Mouse (Mus musculus) kidney, postnatal 10 days (tissue): ENCODE data around the gene Ush2a.

Experiments
- DNase-seq: peaks from one replicate; pipeline ENCODE4 v3.0.0; 2021; ENCODE audit warnings: mixed read lengths

The Ush2a gene

DNA sequence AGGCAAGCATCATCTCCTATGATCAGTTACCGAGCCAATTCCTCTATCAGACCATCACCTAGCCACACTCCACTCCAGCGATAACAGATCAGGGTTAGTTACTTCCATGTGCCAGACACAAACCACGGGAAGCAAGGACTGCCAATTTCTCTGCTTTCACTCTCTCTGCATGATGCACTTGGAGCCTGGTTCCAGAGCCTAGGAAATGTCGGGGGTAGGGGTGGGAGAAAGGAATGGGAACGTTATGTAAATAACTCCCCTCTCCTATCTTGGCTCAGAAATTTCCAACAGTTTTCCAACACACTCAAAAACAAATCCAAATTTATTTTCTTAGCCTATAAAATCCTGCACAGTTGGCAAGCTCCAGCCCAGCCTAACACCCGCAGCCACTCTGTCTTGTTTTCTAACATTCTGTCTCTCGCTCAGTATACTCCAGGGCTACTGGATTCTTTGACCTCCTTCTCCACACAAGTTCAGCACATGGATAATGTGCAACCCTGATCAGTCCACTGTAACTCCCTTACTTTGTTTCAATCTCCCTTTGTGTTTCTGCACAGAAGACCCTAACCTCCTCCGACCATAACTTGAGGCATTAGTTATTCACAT, 515.8 kb downstream of the Ush2a start:
- no peak for DNase-seq

DNA sequence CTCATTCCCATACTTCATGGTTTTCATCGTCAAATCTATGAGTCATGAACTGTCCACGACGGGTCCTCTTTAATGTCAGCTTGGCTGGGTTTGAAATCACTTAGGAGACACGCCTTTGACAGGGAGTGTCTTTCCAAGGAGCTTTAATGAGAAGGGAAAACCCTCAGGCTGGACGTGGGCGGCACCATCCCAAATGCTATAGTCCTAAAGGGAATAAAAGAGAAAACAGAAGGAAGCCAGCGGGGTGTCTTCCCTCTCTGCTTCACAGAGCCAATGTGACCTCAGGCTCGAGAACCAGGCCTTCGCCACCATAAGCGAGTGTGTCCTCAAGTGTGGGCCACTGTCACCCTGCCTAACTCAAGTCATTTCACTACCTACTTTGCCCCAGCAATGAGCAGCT, 523.2 kb downstream of the Ush2a start:
- no peak for DNase-seq

- DNase-seq, result peak; percentile 16
Observed at GRCm38 (mm10) chr1:188805069-188805468, 543.2 kb downstream of the Ush2a start.

GRCm38 (mm10) chr1:188805852-188806251, 544.0 kb downstream of the Ush2a start:
- DNase-seq, result peak; percentile 26

DNA sequence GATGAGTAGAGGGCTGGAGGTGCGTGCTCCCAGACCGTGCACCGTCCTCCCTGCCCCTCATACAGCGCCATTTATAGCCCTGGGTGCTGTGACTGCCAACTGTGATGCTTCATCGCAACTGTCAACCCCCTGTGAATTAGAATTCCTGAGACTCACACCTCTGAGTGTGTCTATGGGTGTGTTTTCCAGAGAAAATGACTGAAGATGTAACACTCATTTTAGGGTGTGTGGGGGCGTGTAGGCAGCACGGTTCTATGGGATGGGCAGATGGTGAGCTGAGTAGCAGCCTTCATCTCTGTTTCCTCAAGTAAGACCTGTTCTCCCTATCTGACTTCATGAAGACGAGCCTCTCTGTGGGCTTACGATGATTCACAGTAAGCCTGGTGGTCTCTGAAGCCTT, 548.8 kb downstream of the Ush2a start:
- DNase-seq, result no peak

DNA sequence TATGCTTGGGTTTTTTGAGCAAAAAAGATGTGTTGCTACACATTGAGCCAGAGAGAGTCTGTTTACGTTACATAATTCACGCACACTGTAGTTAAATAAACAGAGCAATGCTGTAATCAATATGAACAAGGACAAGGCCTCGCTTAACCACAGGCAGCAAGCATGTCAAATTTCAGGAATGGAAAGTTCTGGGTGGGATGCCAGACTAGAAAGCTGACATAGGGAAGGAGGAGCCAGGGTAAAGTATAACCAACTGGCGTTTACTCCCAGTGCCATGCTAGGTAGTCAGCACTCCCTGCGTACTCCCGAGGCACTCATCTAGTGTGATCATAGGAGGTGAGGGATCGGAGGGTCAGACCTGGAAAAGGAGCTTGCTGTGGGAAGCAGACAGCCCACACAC, 553.2 kb downstream of the Ush2a start:
- DNase-seq, result no peak

GRCm38 (mm10) chr1:188824195-188824594, 562.4 kb downstream of the Ush2a start:
- no peak for DNase-seq

DNA sequence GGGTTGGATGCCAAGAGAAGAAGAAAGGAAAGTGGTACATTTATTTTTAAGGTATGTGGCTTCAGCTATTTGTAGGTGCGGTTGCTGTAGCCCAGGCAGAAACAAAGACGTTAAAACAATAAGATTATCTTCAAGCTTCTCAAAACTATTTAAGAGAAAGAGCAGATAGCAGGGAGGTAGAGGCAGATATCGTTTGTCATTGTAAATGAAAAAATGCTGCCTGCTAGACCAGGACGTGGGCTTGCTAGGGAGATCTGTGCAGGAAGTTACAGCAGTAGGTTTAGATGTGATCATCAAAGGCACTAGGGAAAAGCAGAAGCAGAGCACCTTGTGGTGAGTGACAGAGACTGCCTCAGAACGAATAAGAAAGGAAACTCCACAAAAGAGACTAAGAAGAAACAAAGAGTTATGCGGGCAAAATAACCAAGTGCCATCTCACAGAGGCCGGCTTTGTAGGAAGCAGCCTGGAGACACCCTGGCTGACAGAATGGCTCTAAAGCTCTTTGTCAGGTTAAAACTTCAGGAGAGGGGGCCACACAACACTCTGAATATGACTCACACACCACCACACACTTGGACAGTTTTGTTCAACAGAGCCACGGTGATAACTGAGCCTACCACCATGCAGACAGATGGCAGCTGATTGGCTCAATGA, 563.2 kb downstream of the Ush2a start:
- DNase-seq, result no peak

DNA sequence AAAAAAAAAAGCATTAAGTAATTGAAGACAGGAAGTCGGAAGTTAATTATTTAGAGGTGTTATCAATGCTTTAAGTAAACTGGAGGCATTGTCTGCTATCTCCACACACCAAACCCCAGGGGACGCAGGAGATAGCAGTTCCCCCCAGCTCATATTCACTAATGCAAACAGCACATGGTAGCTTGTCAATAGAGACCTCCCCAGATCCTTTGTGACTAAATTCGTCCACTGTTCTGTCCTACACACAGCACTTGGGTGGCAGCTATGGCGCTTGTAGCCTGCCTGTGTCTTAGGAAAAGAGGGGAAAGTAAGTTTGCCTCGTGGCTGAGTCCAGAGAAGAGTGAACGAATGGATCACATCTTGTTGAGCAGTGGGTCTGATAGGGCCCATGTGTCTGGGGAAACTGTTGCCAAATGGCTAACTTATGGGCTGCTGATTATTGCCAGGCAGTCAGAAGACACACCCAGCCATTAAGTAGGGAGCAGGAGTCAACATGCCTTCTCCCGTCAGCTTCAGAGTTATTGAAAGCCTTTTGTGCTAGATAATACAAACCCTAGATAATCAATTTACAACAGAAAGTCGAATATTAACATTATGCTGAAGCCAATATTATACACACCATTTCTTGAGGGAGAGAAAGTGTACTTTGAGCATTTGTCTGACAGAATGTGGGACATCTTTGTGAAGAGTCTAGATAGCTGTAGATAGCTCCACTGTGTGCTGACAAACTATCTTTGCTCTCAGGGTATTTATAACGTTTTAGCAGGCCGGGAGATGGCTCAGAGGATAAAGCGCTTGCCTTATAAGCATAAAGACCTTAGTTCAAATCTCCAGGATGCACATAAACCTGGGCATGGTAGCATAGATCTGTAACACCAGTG, 568.9 kb downstream of the Ush2a start:
- DNase-seq, result no peak

DNA sequence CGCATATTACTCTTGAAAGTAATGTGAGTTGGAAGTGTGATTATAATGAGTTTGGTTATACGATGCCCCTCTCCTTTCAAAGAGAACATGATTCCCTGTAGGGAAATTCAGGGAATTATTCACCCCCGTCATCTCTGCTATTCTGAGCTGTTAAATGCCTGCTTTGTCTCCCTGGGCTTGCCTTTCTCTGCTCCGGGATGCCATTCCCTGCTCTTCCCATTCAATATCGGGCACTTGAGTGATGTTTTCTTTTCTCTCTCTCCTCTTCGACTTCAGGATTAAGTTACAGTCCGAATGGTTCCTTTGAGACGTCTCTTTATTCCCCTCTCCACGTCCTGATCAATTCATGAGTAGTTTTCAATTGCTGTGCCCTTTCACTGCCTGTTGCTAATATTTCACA, 572.1 kb downstream of the Ush2a start:
- no peak for DNase-seq

DNA sequence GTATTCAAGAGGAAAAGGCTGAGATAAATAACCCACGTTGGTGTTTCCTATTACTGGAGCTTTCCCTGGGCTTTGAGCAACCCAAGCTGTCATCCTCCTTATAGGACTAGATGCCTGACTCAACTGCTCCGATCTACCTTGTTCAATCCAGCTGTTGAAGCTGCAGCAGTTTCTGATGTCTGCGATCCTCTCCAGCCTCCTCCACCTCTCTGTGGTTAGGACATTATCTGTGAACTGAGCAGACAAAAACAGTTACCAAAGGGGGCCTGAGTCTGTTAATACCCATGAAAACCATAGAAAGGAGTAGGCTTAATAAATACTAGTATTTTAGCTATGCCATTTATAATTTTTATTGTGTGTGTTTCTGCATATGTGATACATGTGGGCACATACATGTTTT, 572.9 kb downstream of the Ush2a start:
- no peak for DNase-seq

GRCm38 (mm10) chr1:188837613-188838295, 575.9 kb downstream of the Ush2a start:
- no peak for DNase-seq

- DNase-seq, result no peak
Observed at GRCm38 (mm10) chr1:188847242-188847641, 585.4 kb downstream of the Ush2a start.

DNA sequence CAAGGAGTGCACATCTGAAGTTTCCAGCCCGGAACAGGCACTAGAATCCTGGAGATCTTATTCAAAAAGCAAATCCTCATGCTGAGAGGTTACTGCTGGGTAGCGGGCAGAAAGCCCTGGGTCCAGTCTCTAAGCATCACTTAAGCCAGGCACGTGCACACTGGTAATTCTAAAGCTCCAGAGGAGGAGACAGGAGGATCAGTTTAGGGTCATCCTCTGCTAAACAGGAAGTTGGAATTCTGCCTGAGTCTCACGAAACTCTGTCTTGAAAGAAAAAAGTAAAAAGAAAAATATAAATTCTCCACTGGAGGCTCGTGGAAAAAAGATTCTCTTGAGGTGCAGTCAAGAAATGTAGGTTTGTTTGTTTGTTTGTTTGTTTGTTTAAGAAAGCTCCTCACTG, 591.0 kb downstream of the Ush2a start:
- DNase-seq, result no peak

DNA sequence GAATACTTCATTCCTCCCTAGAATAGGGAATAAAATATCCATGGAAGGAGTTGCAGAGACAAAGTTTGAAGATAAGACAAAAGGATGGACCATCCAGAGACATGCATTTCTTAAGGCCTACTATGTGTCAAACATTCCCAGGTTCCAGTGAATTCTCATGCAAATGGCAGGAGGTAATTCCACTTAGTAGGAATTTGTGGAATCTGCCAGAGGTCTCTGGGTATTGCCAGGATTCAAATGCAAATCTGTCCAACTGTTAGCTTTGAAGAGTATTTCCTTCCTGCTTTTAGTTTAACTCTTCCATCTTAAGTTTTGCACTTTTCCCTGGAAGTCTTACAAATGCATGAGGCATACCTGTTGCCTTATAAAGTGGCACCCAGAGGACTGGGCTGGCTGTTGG, 592.4 kb downstream of the Ush2a start:
- DNase-seq, result no peak

GRCm38 (mm10) chr1:188855034-188855433, 593.2 kb downstream of the Ush2a start:
- no peak for DNase-seq

GRCm38 (mm10) chr1:188859718-188860117, 597.9 kb downstream of the Ush2a start:
- no peak for DNase-seq

DNA sequence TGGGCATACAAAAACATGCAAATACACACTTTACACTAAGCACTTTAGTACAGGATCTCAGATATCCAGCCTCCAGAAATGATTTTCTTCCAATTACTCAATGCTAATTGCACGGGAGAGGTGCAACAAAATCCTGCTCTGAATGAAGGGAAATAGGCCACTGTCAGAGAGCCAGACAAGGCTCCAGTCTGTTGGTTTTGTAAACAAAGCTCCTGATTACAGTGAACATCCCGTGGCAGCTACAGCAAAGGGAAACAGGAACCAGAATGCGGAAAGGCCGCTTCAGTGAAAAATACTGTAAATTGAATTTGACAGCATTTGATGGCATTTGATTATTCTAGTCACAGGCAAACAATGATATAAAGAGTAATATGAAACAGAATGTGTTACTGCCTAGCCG, 604.1 kb downstream of the Ush2a start:
- DNase-seq, result no peak

DNA sequence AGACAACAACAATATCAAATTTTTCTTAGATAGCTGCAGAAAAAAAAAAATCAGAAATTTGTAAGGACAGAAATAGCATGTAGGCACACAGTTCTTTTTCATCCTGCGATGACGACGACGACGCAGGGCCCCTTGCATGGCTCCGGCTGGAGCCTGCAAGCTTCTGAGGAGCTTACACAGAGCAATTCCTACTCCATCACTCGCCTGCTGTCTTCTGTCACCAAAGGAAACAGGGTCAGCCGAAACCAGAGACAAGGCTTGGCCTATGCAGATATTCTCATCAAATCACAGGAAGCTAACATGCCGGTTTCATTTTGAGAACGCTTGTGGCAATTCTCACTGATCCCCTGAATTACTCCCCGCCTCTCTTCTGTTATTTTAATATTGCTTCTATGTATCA, 604.7 kb downstream of the Ush2a start:
- peak; percentile 11 for DNase-seq

DNA sequence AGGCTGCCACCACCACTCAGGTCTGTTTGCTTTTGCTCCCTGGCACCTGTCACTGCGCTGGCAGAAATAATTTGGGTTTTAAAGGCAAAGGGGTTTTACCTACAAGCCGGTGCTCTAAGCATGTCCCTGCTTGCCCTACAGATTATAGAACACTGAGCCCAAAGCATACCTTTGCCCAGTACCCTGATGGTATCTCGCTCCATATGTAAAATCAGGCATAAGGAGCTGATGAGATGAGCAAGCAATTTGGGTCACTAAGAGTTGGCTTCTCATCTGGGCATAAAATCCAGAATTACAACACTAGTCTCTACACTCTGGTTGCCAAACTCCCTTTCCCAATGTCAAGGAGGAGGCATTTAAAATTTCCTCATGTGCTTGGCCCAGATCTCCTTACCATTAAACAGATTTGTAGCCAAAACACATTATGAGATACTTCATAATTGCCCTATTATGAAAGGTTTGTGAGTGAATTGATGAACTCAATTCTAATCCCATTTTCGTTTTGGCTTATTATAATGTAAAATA, 616.8 kb downstream of the Ush2a start:
- no peak for DNase-seq

- no peak for DNase-seq
Observed at GRCm38 (mm10) chr1:188896906-188897551, 635.2 kb downstream of the Ush2a start.

DNA sequence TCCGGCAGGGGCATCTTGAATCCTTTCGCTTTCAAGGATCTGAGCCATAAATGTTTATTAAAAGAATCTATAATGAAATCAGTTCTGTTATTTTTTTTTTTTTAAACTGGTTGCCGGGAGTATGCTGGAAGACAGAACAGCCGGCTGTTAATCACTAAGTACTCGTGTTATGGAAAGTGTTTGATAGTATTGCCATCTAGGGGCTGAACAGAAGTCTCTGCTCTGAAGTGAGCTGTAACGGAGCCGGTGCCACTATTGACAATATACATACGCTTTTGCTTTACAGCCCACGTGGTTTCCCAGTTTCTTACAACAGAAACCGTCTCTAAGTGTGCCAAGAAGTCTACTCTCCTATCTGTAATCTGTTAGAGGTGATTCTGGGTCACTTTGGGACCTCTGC, 642.3 kb downstream of the Ush2a start:
- no peak for DNase-seq

DNA sequence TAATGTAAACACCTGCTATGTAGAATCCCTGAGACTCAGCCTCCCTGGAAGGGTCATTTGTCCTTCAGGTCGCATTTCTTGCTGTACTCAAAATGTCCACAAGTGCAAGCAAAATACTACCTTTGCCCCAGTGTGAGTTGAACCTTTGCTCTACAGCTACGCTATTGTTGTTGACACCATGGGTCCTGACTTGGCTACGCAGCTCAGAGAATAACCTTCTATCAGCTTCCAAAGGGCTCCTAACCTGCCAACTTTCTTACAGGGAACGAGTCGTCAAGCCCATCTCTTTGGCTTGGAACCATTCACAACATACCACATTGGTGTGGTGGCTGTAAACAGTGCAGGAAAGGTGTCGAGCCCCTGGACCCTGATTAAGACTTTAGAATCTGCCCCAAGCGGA, 644.4 kb downstream of the Ush2a start:
- DNase-seq, result no peak
